Mouse (Mus musculus) lung, postnatal 0 days (tissue): Measurements from ENCODE around the gene Ublcp1.

Source experiments
- CTCF ChIP-seq: IDR thresholded peaks from 2 replicates; pipeline ENCODE4 v1.5.1; 2016; ENCODE audit warnings: antibody characterized with exemption, mild to moderate bottlenecking
- EP300 ChIP-seq: IDR thresholded peaks from 2 replicates; pipeline ENCODE4 v1.6.1; 2016; ENCODE audit warnings: antibody characterized with exemption, mild to moderate bottlenecking, control low read depth

- TF ChIP-seq CTCF (no peak), EP300 (no peak)
Observed at GRCm38 (mm10) chr11:44508876-44509275, 38.6 kb upstream of the Ublcp1 start.
